Mouse (Mus musculus) ES-E14 (cell line): ENCODE results near the gene Adgrl3.

Experiments
- MAFK ChIP-seq: IDR thresholded peaks from 2 replicates; pipeline ENCODE4 v1.6.1; 2014; ENCODE audit warnings: mild to moderate bottlenecking, low read depth, low read length, inconsistent platforms; ENCODE audit not compliant: insufficient read depth
- ZC3H11A ChIP-seq: IDR thresholded peaks from 2 replicates; pipeline ENCODE4 v1.6.1; 2012; ENCODE audit warnings: low read depth, mild to moderate bottlenecking, inconsistent platforms, low read length, borderline replicate concordance

DNA sequence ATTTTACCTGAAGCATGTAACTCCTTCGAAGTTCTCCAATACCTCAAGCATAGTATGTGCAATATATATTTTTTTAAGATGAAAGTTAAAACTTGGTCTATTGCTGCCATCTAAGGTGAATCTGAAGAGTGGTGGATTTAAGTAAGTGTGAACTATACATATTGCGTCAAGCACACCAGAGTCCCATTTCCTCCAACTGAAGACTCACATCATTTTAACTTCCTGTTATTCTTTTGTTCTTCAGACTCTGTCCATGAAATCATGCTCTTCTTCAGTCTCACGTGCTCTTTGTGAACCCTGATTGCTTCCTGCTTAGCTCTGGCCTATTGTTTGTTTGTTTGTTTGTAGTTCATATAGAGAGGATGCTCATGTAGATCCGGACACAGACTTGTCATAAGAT is 307.0 kb downstream of the Adgrl3 start:
- TF ChIP-seq MAFK (no peak), ZC3H11A (no peak)
